Mouse (Mus musculus): ENCODE measurements around the gene Msi2. TPM values are rescaled to one million over a fixed set of nuclear protein-coding genes. Genes with fewer than 3 reads are reported as not detected.

Gene Msi2
- total and polyA plus RNA-seq, 3 experiments, result 36.5 to 197 (median 144) TPM

GRCm38 (mm10) chr11:88457241-88457738 is 261.0 kb downstream of the Msi2 start:
- no peak for TF ChIP-seq GATA2 (IDR thresholded peaks at IDR 0.05; ENCODE audit: borderline replicate concordance, low read depth, low read length)
- no peak for TF ChIP-seq TAL1 (conservative IDR thresholded peaks at IDR 0.05; ENCODE audit: low read depth, low read length)
- TF ChIP-seq CTCF (IDR thresholded peaks at IDR 0.05; ENCODE audit: low read depth, low read length), result no peak
- no peak for TF ChIP-seq POLR2AphosphoS5 (IDR thresholded peaks at IDR 0.05; ENCODE audit: insufficient replicate concordance, low read depth, low read length)
- TF ChIP-seq GATA1 (IDR thresholded peaks at IDR 0.05; ENCODE audit: borderline replicate concordance, low read length), result no peak
- no peaks in the 10 kb centered on the region for H3K27me3 ChIP-seq (ENCODE audit: insufficient read depth, low read length)
- H3K36me3 ChIP-seq (replicated peaks), result peaks cover 90% of the 10 kb centered on the region
- ATAC-seq (ENCODE audit: extremely low read depth, insufficient number of reproducible peaks, low FRiP score, poor library complexity, severe bottlenecking) (no peak), DNase-seq (ENCODE audit: low spot score) (no peak)
- no peak overlapping the region for H3K4me3 ChIP-seq (ENCODE audit: low read depth, low read length)
- no peaks in the 10 kb centered on the region for H3K9me3 ChIP-seq (replicated peaks)
- H3K4me1 ChIP-seq (ENCODE audit: insufficient read depth, low read depth, low read length), result peaks cover 14% of the 10 kb centered on the region

GRCm38 (mm10) chr11:88454867-88455806 is 263.2 kb downstream of the Msi2 start:
- TF ChIP-seq GATA2 (IDR thresholded peaks at IDR 0.05; ENCODE audit: borderline replicate concordance, low read depth, low read length) (no peak), GATA1 (IDR thresholded peaks at IDR 0.05; ENCODE audit: borderline replicate concordance, low read length) (no peak), TAL1 (conservative IDR thresholded peaks at IDR 0.05; ENCODE audit: low read depth, low read length) (no peak), CTCF (IDR thresholded peaks at IDR 0.05; ENCODE audit: low read depth, low read length) (no peak), POLR2AphosphoS5 (IDR thresholded peaks at IDR 0.05; ENCODE audit: insufficient replicate concordance, low read depth, low read length) (no peak)
- DNase-seq (ENCODE audit: low spot score), result peak; percentile 22
- H3K27me3 ChIP-seq (ENCODE audit: insufficient read depth, low read length), result no peaks in the 10 kb centered on the region

GRCm38 (mm10) chr11:88449180-88449579 is 269.1 kb downstream of the Msi2 start:
- Histone ChIP-seq H3K4me3 (ENCODE audit: low read depth, low read length) (no peak overlapping the region), H3K9me3 (replicated peaks) (no peaks in the 10 kb centered on the region), H3K36me3 (replicated peaks) (peaks cover 93% of the 10 kb centered on the region), H3K27me3 (ENCODE audit: insufficient read depth, low read length) (no peaks in the 10 kb centered on the region), H3K4me1 (ENCODE audit: insufficient read depth, low read depth, low read length) (no peaks in the 10 kb centered on the region)
- ATAC-seq (ENCODE audit: extremely low read depth, insufficient number of reproducible peaks, low FRiP score, poor library complexity, severe bottlenecking) (no peak), DNase-seq (ENCODE audit: low spot score) (no peak)
- TF ChIP-seq GATA2 (IDR thresholded peaks at IDR 0.05; ENCODE audit: borderline replicate concordance, low read depth, low read length) (no peak), CTCF (IDR thresholded peaks at IDR 0.05; ENCODE audit: low read depth, low read length) (no peak), TAL1 (conservative IDR thresholded peaks at IDR 0.05; ENCODE audit: low read depth, low read length) (no peak), POLR2AphosphoS5 (IDR thresholded peaks at IDR 0.05; ENCODE audit: insufficient replicate concordance, low read depth, low read length) (no peak), GATA1 (IDR thresholded peaks at IDR 0.05; ENCODE audit: borderline replicate concordance, low read length) (no peak)

More at GRCm38 (mm10) chr11:88454867-88455806, 263.2 kb downstream of the Msi2 start:
- H3K4me1 ChIP-seq (ENCODE audit: insufficient read depth, low read depth, low read length), result peaks cover 14% of the 10 kb centered on the region
- ATAC-seq (ENCODE audit: extremely low read depth, insufficient number of reproducible peaks, low FRiP score, poor library complexity, severe bottlenecking), result peak; percentile 56
- H3K4me3 ChIP-seq (ENCODE audit: low read depth, low read length), result no peak overlapping the region
- H3K36me3 ChIP-seq (replicated peaks), result peaks cover 91% of the 10 kb centered on the region
- H3K9me3 ChIP-seq (replicated peaks), result no peaks in the 10 kb centered on the region

- no peak for TF ChIP-seq CTCF (IDR thresholded peaks at IDR 0.05; ENCODE audit: low read depth, low read length)
- TF ChIP-seq POLR2AphosphoS5 (IDR thresholded peaks at IDR 0.05; ENCODE audit: insufficient replicate concordance, low read depth, low read length), result no peak
- no peak for TF ChIP-seq GATA1 (IDR thresholded peaks at IDR 0.05; ENCODE audit: borderline replicate concordance, low read length)
- TF ChIP-seq GATA2 (IDR thresholded peaks at IDR 0.05; ENCODE audit: borderline replicate concordance, low read depth, low read length), result no peak
- no peak for TF ChIP-seq TAL1 (conservative IDR thresholded peaks at IDR 0.05; ENCODE audit: low read depth, low read length)
- Histone ChIP-seq H3K27me3 (ENCODE audit: insufficient read depth, low read length) (no peaks in the 10 kb centered on the region), H3K36me3 (replicated peaks) (peaks cover 93% of the 10 kb centered on the region), H3K4me1 (ENCODE audit: insufficient read depth, low read depth, low read length) (no peaks in the 10 kb centered on the region), H3K9me3 (replicated peaks) (no peaks in the 10 kb centered on the region), H3K4me3 (ENCODE audit: low read depth, low read length) (no peak overlapping the region)
- ATAC-seq (ENCODE audit: extremely low read depth, insufficient number of reproducible peaks, low FRiP score, poor library complexity, severe bottlenecking) (no peak), DNase-seq (ENCODE audit: low spot score) (no peak)
These were observed 269.7 kb downstream of the Msi2 start for GRCm38 (mm10) chr11:88448571-88448970.

- no peaks in the 10 kb centered on the region for H3K9me3 ChIP-seq (replicated peaks)
- H3K4me3 ChIP-seq (ENCODE audit: low read depth, low read length), result no peak overlapping the region
- no peak for TF ChIP-seq POLR2AphosphoS5 (IDR thresholded peaks at IDR 0.05; ENCODE audit: insufficient replicate concordance, low read depth, low read length)
- TF ChIP-seq CTCF (IDR thresholded peaks at IDR 0.05; ENCODE audit: low read depth, low read length), result no peak
- TF ChIP-seq GATA2 (IDR thresholded peaks at IDR 0.05; ENCODE audit: borderline replicate concordance, low read depth, low read length), result no peak
- no peak for TF ChIP-seq GATA1 (IDR thresholded peaks at IDR 0.05; ENCODE audit: borderline replicate concordance, low read length)
- TF ChIP-seq TAL1 (conservative IDR thresholded peaks at IDR 0.05; ENCODE audit: low read depth, low read length), result no peak
- H3K36me3 ChIP-seq (replicated peaks), result peaks cover 93% of the 10 kb centered on the region
- H3K4me1 ChIP-seq (ENCODE audit: insufficient read depth, low read depth, low read length), result no peaks in the 10 kb centered on the region
- no peak for ATAC-seq (ENCODE audit: extremely low read depth, insufficient number of reproducible peaks, low FRiP score, poor library complexity, severe bottlenecking)
- no peaks in the 10 kb centered on the region for H3K27me3 ChIP-seq (ENCODE audit: insufficient read depth, low read length)
- DNase-seq (ENCODE audit: low spot score), result no peak
These were observed 271.0 kb downstream of the Msi2 start for GRCm38 (mm10) chr11:88447350-88447749.

- Histone ChIP-seq H3K4me3 (ENCODE audit: low read depth, low read length) (no peak overlapping the region), H3K36me3 (replicated peaks) (peaks cover 88% of the 10 kb centered on the region), H3K4me1 (ENCODE audit: insufficient read depth, low read depth, low read length) (no peaks in the 10 kb centered on the region), H3K27me3 (ENCODE audit: insufficient read depth, low read length) (no peaks in the 10 kb centered on the region), H3K9me3 (replicated peaks) (no peaks in the 10 kb centered on the region)
- DNase-seq (ENCODE audit: low spot score), result no peak
- no peak for ATAC-seq (ENCODE audit: extremely low read depth, insufficient number of reproducible peaks, low FRiP score, poor library complexity, severe bottlenecking)
- TF ChIP-seq CTCF (IDR thresholded peaks at IDR 0.05; ENCODE audit: low read depth, low read length), result no peak
- TF ChIP-seq GATA1 (IDR thresholded peaks at IDR 0.05; ENCODE audit: borderline replicate concordance, low read length), result no peak
- no peak for TF ChIP-seq POLR2AphosphoS5 (IDR thresholded peaks at IDR 0.05; ENCODE audit: insufficient replicate concordance, low read depth, low read length)
- TF ChIP-seq GATA2 (IDR thresholded peaks at IDR 0.05; ENCODE audit: borderline replicate concordance, low read depth, low read length), result no peak
- TF ChIP-seq TAL1 (conservative IDR thresholded peaks at IDR 0.05; ENCODE audit: low read depth, low read length), result no peak
These were observed 274.4 kb downstream of the Msi2 start for GRCm38 (mm10) chr11:88443905-88444304.
